Mouse (Mus musculus) forebrain, postnatal 0 days (tissue): ENCODE data around the gene Klk1b1. TPM values are rescaled to one million over a fixed set of nuclear protein-coding genes. Genes with fewer than 3 reads are reported as not detected.
"Not testable (repeated sequence)": the region's sequence is repeated elsewhere in the genome, so short reads cannot be mapped to it uniquely, and the experiment has no call there.

Experiments used
- ATAC-seq: fragments of 200-750 bp; cut with Nextera tagmentation; 2 replicates; pipeline ENCODE4 v1.8.0; 2017; ENCODE audit warnings: mild to moderate bottlenecking, moderate library complexity
- DNase-seq: peaks from one replicate; pipeline ENCODE4 v3.0.0-alpha.2; 2015
- H3K27ac ChIP-seq: fragments of 300-500 bp; sonication (generic); 2 replicates; pipeline ENCODE4 v1.5.1; 2014; ENCODE audit warnings: low read depth, mild to moderate bottlenecking, antibody characterized with exemption, low read length, moderate library complexity, mixed read lengths
- H3K27me3 ChIP-seq: fragments of 300-500 bp; sonication (generic); 2 replicates; pipeline ENCODE4 v1.6.1; 2014; ENCODE audit warnings: mild to moderate bottlenecking, low read length, mixed read lengths; ENCODE audit not compliant: insufficient read depth
- H3K36me3 ChIP-seq: fragments of 300-500 bp; sonication (generic); 2 replicates; pipeline ENCODE4 v1.6.1; 2014; ENCODE audit warnings: mild to moderate bottlenecking, moderate library complexity; ENCODE audit not compliant: insufficient read depth
- H3K4me1 ChIP-seq: fragments of 300-500 bp; sonication (generic); 2 replicates; pipeline ENCODE4 v1.6.1; 2014; ENCODE audit warnings: antibody characterized with exemption; ENCODE audit not compliant: insufficient read depth
- H3K4me2 ChIP-seq: fragments of 300-500 bp; sonication (generic); 2 replicates; pipeline ENCODE4 v1.6.1; 2014; ENCODE audit warnings: low read depth, mild to moderate bottlenecking, moderate library complexity
- H3K4me3 ChIP-seq: fragments of 300-500 bp; sonication (generic); 2 replicates; pipeline ENCODE4 v1.5.1; 2014; ENCODE audit warnings: low read depth, low read length, mixed read lengths
- H3K9ac ChIP-seq: fragments of 300-500 bp; sonication (generic); 2 replicates; pipeline ENCODE4 v1.6.1; 2014; ENCODE audit warnings: mild to moderate bottlenecking
- H3K9me3 ChIP-seq: fragments of 300-500 bp; sonication (generic); 2 replicates; pipeline ENCODE4 v1.6.1; 2016; ENCODE audit warnings: low read length
- CTCF ChIP-seq: sonication (generic); IDR thresholded peaks from 2 replicates; pipeline ENCODE4 v1.5.1; 2016; ENCODE audit warnings: antibody characterized with exemption, control low read depth, low read depth
- WGBS: fragments of 180-500 bp; shearing (Covaris S2); extraction: QIAGEN DNeasy Blood & Tissue Kit; methylation state at CpG from one replicate; pipeline ENCODE4 v1.1.7; 2014; 5-methylcytosine and 5-hydroxymethylcytosine counted together
- polyA plus RNA-seq: library from polyadenylated mRNA; unstranded; fragments of >200 nt; fragmentation: Nextera tagmentation; extraction: Ambion mirVana; gene quantifications from 2 replicates; pipeline ENCODE4 v1.2.1, GENCODE M21; 2015
- total RNA-seq: library from RNA; depleted of rRNA; stranded (reverse); fragments of >200 nt; gene quantifications from 2 replicates; pipeline ENCODE4 v1.2.3, GENCODE M21; 2014

Gene Klk1b1
- total and polyA plus RNA-seq, 2 experiments from 2014 or later, result not detected

DNA sequence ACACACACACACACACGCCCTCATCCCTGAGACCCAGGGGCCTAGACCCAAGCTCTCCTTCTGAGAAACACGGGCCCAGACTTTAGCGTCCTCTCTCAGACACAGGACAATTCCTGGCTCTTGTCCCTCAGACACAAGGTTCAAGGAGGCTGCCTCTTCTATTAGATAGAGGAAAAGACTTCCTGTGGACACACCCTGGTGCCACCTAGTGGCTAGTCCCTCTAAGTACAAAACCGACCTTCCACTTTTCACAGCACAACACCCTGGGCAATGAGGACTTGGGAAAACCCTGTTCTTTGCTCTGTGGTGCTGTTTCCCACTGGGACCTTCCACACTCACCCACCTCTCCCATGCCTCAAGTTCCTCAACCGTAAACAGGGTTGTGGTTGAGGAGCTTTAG is 40.6 kb upstream of the Klk1b1 start:
- H3K4me1 ChIP-seq, result no peaks in the 10 kb centered on the region
- H3K9ac ChIP-seq, result no peak overlapping the region
- WGBS, result 68% methylated on average over 5 of the region's 5 CpGs
- no peak for TF ChIP-seq CTCF
- no peaks in the 10 kb centered on the region for H3K27me3 ChIP-seq
- no peak overlapping the region for H3K4me2 ChIP-seq
- ATAC-seq (no peak), DNase-seq (no peak)
- no peak overlapping the region for H3K27ac ChIP-seq
- H3K4me3 ChIP-seq, result no peak overlapping the region
- no peaks in the 10 kb centered on the region for H3K36me3 ChIP-seq
- no peaks in the 10 kb centered on the region for H3K9me3 ChIP-seq

DNA sequence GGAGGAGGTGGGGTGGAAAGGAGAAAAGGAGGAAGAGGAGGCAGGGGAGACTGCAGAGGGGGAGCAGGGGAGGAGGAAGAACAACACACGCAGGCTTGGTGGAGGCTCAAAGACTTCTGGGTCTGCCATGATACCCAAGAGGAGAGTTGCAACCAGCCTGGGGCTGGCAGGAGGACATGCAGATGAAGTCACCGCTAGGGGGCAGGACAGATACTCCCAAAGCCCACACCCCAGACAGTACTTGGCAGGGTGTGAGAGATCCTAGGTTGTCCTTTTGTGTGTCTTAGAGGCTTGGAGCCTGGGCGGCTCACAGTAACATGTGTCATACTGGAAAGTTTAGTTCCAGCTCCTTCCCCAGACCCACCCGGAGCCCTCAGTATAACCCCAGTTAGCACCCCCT is 38.0 kb upstream of the Klk1b1 start:
- DNase-seq (no peak), ATAC-seq (no peak)
- peak; percentile 33 for TF ChIP-seq CTCF
- Histone ChIP-seq H3K27ac (no peak overlapping the region), H3K4me3 (no peak overlapping the region), H3K27me3 (no peaks in the 10 kb centered on the region), H3K4me1 (no peaks in the 10 kb centered on the region), H3K9ac (no peak overlapping the region), H3K9me3 (no peaks in the 10 kb centered on the region), H3K36me3 (no peaks in the 10 kb centered on the region), H3K4me2 (no peak overlapping the region)
- WGBS, result 50% methylated on average over 4 of the region's 4 CpGs

- Histone ChIP-seq H3K27me3 (no peaks in the 10 kb centered on the region), H3K4me1 (no peaks in the 10 kb centered on the region), H3K9me3 (no peaks in the 10 kb centered on the region), H3K9ac (no peak overlapping the region), H3K4me3 (no peak overlapping the region), H3K27ac (no peak overlapping the region), H3K4me2 (no peak overlapping the region), H3K36me3 (no peaks in the 10 kb centered on the region)
- DNase-seq (no peak), ATAC-seq (no peak)
- no peak for TF ChIP-seq CTCF
- WGBS, result 71% methylated on average over 4 of the region's 4 CpGs
Measured at GRCm38 (mm10) chr7:43932337-43932736, 34.2 kb upstream of the Klk1b1 start.

DNA sequence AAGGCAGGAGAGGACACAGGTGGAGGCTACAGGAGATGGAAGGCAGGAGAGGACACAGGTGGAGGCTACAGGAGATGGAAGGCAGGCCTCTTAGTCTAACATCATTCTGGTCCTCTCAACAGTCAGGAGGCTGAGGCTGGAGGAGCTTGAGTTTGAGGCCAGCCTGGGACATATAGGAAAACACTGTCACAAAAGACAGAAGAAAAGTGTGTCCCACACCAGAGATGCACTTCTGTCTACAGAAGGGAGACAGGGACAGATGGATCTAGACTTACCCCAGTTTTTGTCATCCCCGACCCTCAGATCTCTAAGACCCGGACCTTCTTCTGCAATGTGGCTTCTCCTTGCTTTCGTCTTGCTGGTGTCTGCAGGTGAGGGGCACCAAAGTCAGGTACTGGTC is 33.1 kb upstream of the Klk1b1 start, which contains the start of gene Klk15:
Klk15 (plus strand) TSS at position 301 of the 400 bp plus-strand sequence.
- H3K4me2 ChIP-seq, result no peak within 1 kb of the TSS
- no peak for TF ChIP-seq CTCF
- no peak within 1 kb of the TSS for H3K4me3 ChIP-seq
- ATAC-seq (no peak), DNase-seq (no peak)
- H3K9me3 ChIP-seq, result no peaks in the 10 kb centered on the region
- no peak within 1 kb of the TSS for H3K9ac ChIP-seq
- no peaks in the 10 kb centered on the region for H3K27me3 ChIP-seq
- no peak within 1 kb of the TSS for H3K27ac ChIP-seq
- 92% methylated on average over 3 of the region's 3 CpGs for WGBS
- H3K36me3 ChIP-seq, result no peaks in the 10 kb centered on the region
- H3K4me1 ChIP-seq, result no peaks in the 10 kb centered on the region

- no peak for TF ChIP-seq CTCF
- Histone ChIP-seq H3K27ac (no peak overlapping the region), H3K36me3 (no peaks in the 10 kb centered on the region), H3K9me3 (no peaks in the 10 kb centered on the region), H3K27me3 (no peaks in the 10 kb centered on the region), H3K4me2 (no peak overlapping the region), H3K9ac (no peak overlapping the region), H3K4me3 (no peak overlapping the region), H3K4me1 (no peaks in the 10 kb centered on the region)
- DNase-seq (no peak), ATAC-seq (no peak)
- 69% methylated on average over 3 of the region's 3 CpGs for WGBS
Measured at GRCm38 (mm10) chr7:43934747-43935146, 31.8 kb upstream of the Klk1b1 start.

GRCm38 (mm10) chr7:43936551-43936950 is 30.0 kb upstream of the Klk1b1 start:
- no peak overlapping the region for H3K9ac ChIP-seq

GRCm38 (mm10) chr7:43942293-43942692 is 24.3 kb upstream of the Klk1b1 start:
- not testable (repeated sequence) for H3K4me1 ChIP-seq, H3K27me3 ChIP-seq, ATAC-seq, H3K9ac ChIP-seq, H3K4me3 ChIP-seq, H3K9me3 ChIP-seq, H3K27ac ChIP-seq, H3K36me3 ChIP-seq, DNase-seq, H3K4me2 ChIP-seq
- 78% methylated on average over 3 of the region's 3 CpGs for WGBS

More at GRCm38 (mm10) chr7:43936551-43936950, 30.0 kb upstream of the Klk1b1 start:
- no peak overlapping the region for H3K4me2 ChIP-seq
- DNase-seq (no peak), ATAC-seq (no peak)
- no peaks in the 10 kb centered on the region for H3K9me3 ChIP-seq
- H3K4me3 ChIP-seq, result no peak overlapping the region
- H3K27me3 ChIP-seq, result no peaks in the 10 kb centered on the region
- H3K36me3 ChIP-seq, result no peaks in the 10 kb centered on the region
- 90% methylated on average over 14 of the region's 14 CpGs for WGBS
- no peaks in the 10 kb centered on the region for H3K4me1 ChIP-seq
- no peak for TF ChIP-seq CTCF
- H3K27ac ChIP-seq, result no peak overlapping the region
